Mouse (Mus musculus) retina, postnatal 7 days (tissue): ENCODE results near the gene Adamts17.

Source experiments
- DNase-seq: peaks from one replicate; pipeline ENCODE4 v3.0.0-alpha.2; 2012; ENCODE audit warnings: low read depth, low spot score

Adamts17 gene

GRCm38 (mm10) chr7:67032616-67033015 lies 193.1 kb downstream of the Adamts17 start:
- no peak for DNase-seq

GRCm38 (mm10) chr7:67034369-67034768 lies 194.8 kb downstream of the Adamts17 start:
- DNase-seq: no peak

GRCm38 (mm10) chr7:67035246-67035645 lies 195.7 kb downstream of the Adamts17 start:
- no peak for DNase-seq

GRCm38 (mm10) chr7:67035661-67036060 lies 196.1 kb downstream of the Adamts17 start:
- no peak for DNase-seq

GRCm38 (mm10) chr7:67036502-67037485 lies 197.3 kb downstream of the Adamts17 start:
- DNase-seq: no peak

GRCm38 (mm10) chr7:67037726-67038520 lies 198.4 kb downstream of the Adamts17 start:
- DNase-seq: no peak

- DNase-seq: no peak
Measured at GRCm38 (mm10) chr7:67039143-67039542, 199.6 kb downstream of the Adamts17 start.

GRCm38 (mm10) chr7:67039861-67040260 lies 200.3 kb downstream of the Adamts17 start:
- DNase-seq: no peak

- no peak for DNase-seq
Measured at GRCm38 (mm10) chr7:67041685-67042084, 202.2 kb downstream of the Adamts17 start.

- DNase-seq: no peak
Measured at GRCm38 (mm10) chr7:67044121-67044817, 204.7 kb downstream of the Adamts17 start.

- no peak for DNase-seq
Measured at GRCm38 (mm10) chr7:67045202-67045601, 205.7 kb downstream of the Adamts17 start.

GRCm38 (mm10) chr7:67049206-67049605 lies 209.7 kb downstream of the Adamts17 start:
- DNase-seq: no peak

GRCm38 (mm10) chr7:67050424-67050823 lies 210.9 kb downstream of the Adamts17 start:
- DNase-seq: no peak

GRCm38 (mm10) chr7:67051089-67051718 lies 211.7 kb downstream of the Adamts17 start:
- no peak for DNase-seq

GRCm38 (mm10) chr7:67054876-67055275 lies 215.3 kb downstream of the Adamts17 start:
- DNase-seq: no peak

GRCm38 (mm10) chr7:67055510-67055909 lies 216.0 kb downstream of the Adamts17 start:
- no peak for DNase-seq

GRCm38 (mm10) chr7:67061756-67062155 lies 222.2 kb downstream of the Adamts17 start:
- DNase-seq: peak; percentile 11

- no peak for DNase-seq
Measured at GRCm38 (mm10) chr7:67062571-67062970, 223.0 kb downstream of the Adamts17 start.

GRCm38 (mm10) chr7:67064627-67065305 lies 225.2 kb downstream of the Adamts17 start:
- no peak for DNase-seq

GRCm38 (mm10) chr7:67065631-67066030 lies 226.1 kb downstream of the Adamts17 start:
- no peak for DNase-seq
